30 mouse cellular contexts compared by ENCODE assay signal in genomic region chr15:100575366-100575765, GRCm38 (mm10). TPM values are rescaled to one million over a fixed set of nuclear protein-coding genes. Genes with fewer than 3 reads are reported as not detected.
DNase-seq lines count a peak whose midpoint lies in the region; ATAC-seq lines count a peak whose summit lies in the region.
"Had no signal": no experiment of that assay in that cellular context is flagged by ENCODE, and none has a peak within 500 bp of the region (broad histone marks: within the 10 kb centered on the region; RNA-seq: fewer than 3 reads in every experiment).

No protein-coding gene starts in this region.

- 80% methylated on average over 12 of the region's 12 CpGs for WGBS in kidney, embryonic 14.5 days

- H3K9me3 ChIP-seq in kidney, embryonic 14.5 days (ENCODE audit: control insufficient read depth, low read length), result no peaks in the 10 kb centered on the region
- H3K9me3 ChIP-seq: embryonic facial prominence, embryonic 13.5 days; G1E; heart, embryonic 12.5 days; hindbrain, embryonic 10.5 days; limb, embryonic 10.5 days had no signal

- peak; percentile 85 for DNase-seq in kidney, adult 11 months
- DNase-seq in kidney, adult 18-20 months, result peak; percentile 69
- DNase-seq in kidney, adult 9 months, result peak; percentile 90
- DNase-seq in kidney, postnatal 25 days, result peak; percentile 80 to 89
- DNase-seq in layer of hippocampus, adult 8-10 months (ENCODE audit: low spot score in 2 of 2), result no peak
- DNase-seq in adrenal gland, postnatal 36 days, result no peak
- DNase-seq in urinary bladder, postnatal 25 days (ENCODE audit: low spot score), result no peak
- DNase-seq: adrenal gland, adult 8-10 months; B cell, adult 2 months; cerebellum, adult 2 months; cerebellum, postnatal 25 days; gastrocnemius, postnatal 25 days; heart, adult 18-20 months; heart, postnatal 10 days; liver, postnatal 0 days; right cerebral cortex, adult 18-20 months; right cerebral cortex, postnatal 4 days; thymus, adult 2 months had no signal

- H3K4me2 ChIP-seq in kidney, embryonic 14.5 days (replicated peaks; ENCODE audit: low read depth, low read length), result no peak overlapping the region
- H3K4me2 ChIP-seq: embryonic facial prominence, embryonic 13.5 days; heart, embryonic 12.5 days; liver, embryonic 11.5 days had no signal

- H3K4me3 ChIP-seq in kidney, embryonic 14.5 days (ENCODE audit: low read length), result no peak overlapping the region
- H3K4me3 ChIP-seq: embryonic facial prominence, embryonic 13.5 days; heart, embryonic 12.5 days; hindbrain, embryonic 10.5 days; left cerebral cortex, adult 2 months; limb, embryonic 10.5 days had no signal

- no peak overlapping the region for H3K9ac ChIP-seq in kidney, embryonic 14.5 days (ENCODE audit: low read depth, low read length)
- H3K9ac ChIP-seq: embryonic facial prominence, embryonic 13.5 days; heart, embryonic 12.5 days; liver, postnatal 0 days had no signal

- H3K27me3 ChIP-seq in kidney, embryonic 14.5 days (ENCODE audit: control insufficient read depth, insufficient read depth, low read length), result no peaks in the 10 kb centered on the region
- H3K27me3 ChIP-seq: CH12.LX; embryonic facial prominence, embryonic 13.5 days; heart, embryonic 12.5 days; Patski had no signal

- no peak for ATAC-seq in kidney, embryonic 14.5 days (ENCODE audit: low FRiP score, low TSS enrichment)
- ATAC-seq: forebrain, embryonic 14.5 days; liver, postnatal 0 days; Patski had no signal

- no peak overlapping the region for H3K27ac ChIP-seq in kidney, embryonic 14.5 days (ENCODE audit: low read depth, low read length)
- H3K27ac ChIP-seq: embryonic facial prominence, embryonic 13.5 days; hindbrain, embryonic 10.5 days; left cerebral cortex, adult 2 months; limb, embryonic 10.5 days; macrophage had no signal

- H3K4me1 ChIP-seq in kidney, embryonic 14.5 days (ENCODE audit: control insufficient read depth, insufficient read depth, low read length), result peaks cover 6% of the 10 kb centered on the region; the same call in 1 of the 2 replicates
- H3K4me1 ChIP-seq: limb, embryonic 10.5 days had no signal

- peaks cover 3% of the 10 kb centered on the region; the same call in 1 of the 2 replicates for H3K36me3 ChIP-seq in kidney, embryonic 14.5 days (ENCODE audit: control insufficient read depth, insufficient read depth, low read length)
- H3K36me3 ChIP-seq: G1E; limb, embryonic 10.5 days had no signal

RNA-seq across cellular contexts. Expression of gene Tfcp2, which starts 23.6 kb away (rescaled TPM):
- polyA plus RNA-seq in kidney, embryonic 14.5 days (2014; fragmentation: Nextera tagmentation; extraction: Ambion mirVana), result 17.7 and 32.9 TPM in 2 replicates
- 10 to 100 TPM; 31.4 to 41.1 (median 36.5) TPM for total RNA-seq in layer of hippocampus, adult 8-10 months (2022)
- total RNA-seq in adrenal gland, postnatal 36 days (2021), result 10 to 100 TPM; 17.6 to 20.0 TPM

RNA-seq across cellular contexts. Expression of gene Pou6f1, which starts 24.4 kb away (rescaled TPM):
- 9.6 and 14.6 TPM in 2 replicates for polyA plus RNA-seq in kidney, embryonic 14.5 days (2014; fragmentation: Nextera tagmentation; extraction: Ambion mirVana)
- 100 to 1,000 TPM in 3 of 4 experiments, 10 to 100 TPM in 1; 99.4 to 115 (median 109) TPM for total RNA-seq in layer of hippocampus, adult 8-10 months (2022)
- 10 to 100 TPM; 12.4 to 15.8 TPM for total RNA-seq in adrenal gland, postnatal 36 days (2021)

RNA-seq across cellular contexts. Expression of gene Dazap2, which starts 39.8 kb away (rescaled TPM):
- polyA plus RNA-seq in kidney, embryonic 14.5 days (2014; fragmentation: Nextera tagmentation; extraction: Ambion mirVana), result 236 and 274 TPM in 2 replicates
- 100 to 1,000 TPM; 106 to 135 (median 115) TPM for total RNA-seq in layer of hippocampus, adult 8-10 months (2022)
- total RNA-seq in adrenal gland, postnatal 36 days (2021), result 100 to 1,000 TPM; 188 to 248 TPM

Comparison
In these comparisons a context has a peak if more than half of its experiments do, and no peak if none do; other contexts are left out.
1. DNase-seq: peak in kidney, adult 11 months (single experiment), kidney, adult 18-20 months (single experiment), kidney, adult 9 months (single experiment) and kidney, postnatal 25 days (2 of 2); none in layer of hippocampus, adult 8-10 months (0 of 2), adrenal gland, postnatal 36 days (0 of 2) and urinary bladder, postnatal 25 days (single experiment).
2. RNA of gene Pou6f1, which starts 24.4 kb away (total RNA-seq): 99.4 to 115 TPM in layer of hippocampus, adult 8-10 months; 12.4 to 15.8 TPM in adrenal gland, postnatal 36 days; every median in the first group is over 4 times any median in the second.